Mouse (Mus musculus) CD4-positive, CD25-positive, alpha-beta regulatory T cell, adult 2 months (primary cell): ENCODE data around the gene Olfr1180.
"Not testable (repeated sequence)": the region's sequence is repeated elsewhere in the genome, so short reads cannot be mapped to it uniquely, and the experiment has no call there.

Source experiments
- DNase-seq: peaks from one replicate; pipeline ENCODE4 v3.0.0-alpha.2; 2012; ENCODE audit warnings: low read depth, low spot score

The Olfr1180 gene

DNA sequence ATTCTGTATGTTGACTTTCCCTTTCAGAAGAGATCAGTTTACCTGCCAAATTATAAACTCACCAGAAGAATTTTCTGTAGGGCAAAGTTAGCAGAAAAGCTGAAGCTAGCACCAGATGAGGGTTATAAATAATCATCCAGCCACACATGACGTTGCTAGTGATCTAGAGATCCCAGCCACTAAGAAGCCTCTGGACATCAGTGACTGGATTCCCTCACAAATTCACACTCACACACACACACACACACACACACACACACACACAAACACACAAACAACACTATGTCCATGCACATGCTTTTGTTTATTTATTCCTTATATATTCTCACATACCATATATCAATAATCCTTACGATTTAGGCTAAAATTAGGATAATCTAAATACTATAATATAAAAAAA is at the start of gene Olfr1180:
Gene Olfr1180, minus strand, starts transcription at position 101 of the 400 bp plus-strand sequence.
- no peak for DNase-seq

DNA sequence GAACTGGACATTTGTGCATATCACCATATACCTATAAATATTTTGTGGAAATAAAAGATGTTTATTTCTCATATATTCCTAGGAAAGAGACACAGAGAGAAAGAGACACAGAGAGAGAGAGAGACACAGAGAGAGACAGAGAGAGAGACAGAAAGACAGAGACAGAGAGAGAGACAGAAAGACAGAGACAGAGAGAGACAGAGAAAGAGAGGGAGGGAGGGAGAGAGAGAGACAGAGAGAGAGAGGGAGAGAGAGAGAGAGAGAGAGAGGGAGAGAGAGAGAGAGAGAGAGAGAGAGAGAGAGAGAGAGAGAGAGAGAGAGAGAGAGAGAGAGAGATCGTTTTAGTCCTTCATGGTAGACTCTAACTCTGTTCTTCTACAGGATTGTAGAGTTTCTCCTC is 35.6 kb upstream of the Olfr1180 start, which contains the start of gene Olfr1183:
Gene Olfr1183, plus strand, starts transcription at position 301 of the 400 bp plus-strand sequence.
- DNase-seq = not testable (repeated sequence)

GRCm38 (mm10) chr2:88449031-88449430 is 30.1 kb upstream of the Olfr1180 start, which contains the start of gene Gm13757:
Gm13757 (minus strand) TSS chr2:88449131.
- DNase-seq = no peak

DNA sequence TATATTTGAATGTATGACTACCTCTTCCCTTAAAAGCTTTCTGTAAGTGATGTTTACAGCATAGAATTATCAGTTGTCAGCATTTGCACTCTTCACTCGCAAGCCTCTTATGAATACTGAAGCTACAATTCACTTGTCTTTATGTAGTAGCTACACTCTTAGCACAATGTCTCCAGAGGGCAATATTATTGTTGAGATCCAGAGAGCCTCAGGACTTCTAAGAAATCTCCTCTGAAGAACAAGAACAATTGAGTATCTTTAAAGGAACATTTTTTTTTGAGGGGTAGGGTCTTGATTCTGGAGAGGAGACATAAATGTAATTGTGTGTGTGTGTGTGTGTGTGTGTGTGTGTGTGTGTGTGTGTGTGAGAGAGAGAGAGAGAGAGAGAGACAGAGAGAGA is 7.1 kb upstream of the Olfr1180 start, which contains the start of gene Olfr1181:
Gene Olfr1181, minus strand, starts transcription at position 101 of the 400 bp plus-strand sequence.
- no peak for DNase-seq

DNA sequence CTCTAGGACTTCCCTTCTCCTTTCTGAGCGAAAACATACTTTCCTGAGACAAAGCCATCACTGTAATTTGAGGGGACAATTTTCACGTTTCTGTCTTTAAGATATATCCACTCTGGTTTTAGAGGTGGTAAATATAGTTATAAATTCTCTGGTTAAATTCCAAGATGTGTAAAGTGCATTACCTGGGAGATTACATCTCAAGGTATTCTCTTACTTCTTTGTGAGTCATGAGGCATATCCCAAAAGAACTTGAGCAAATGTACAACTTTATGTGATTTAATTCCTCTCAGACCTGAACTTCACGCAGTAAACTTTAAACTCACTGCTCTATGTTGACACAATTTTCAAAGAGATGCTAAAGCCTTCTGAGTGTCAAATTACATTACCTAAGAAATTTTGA is 12.6 kb downstream of the Olfr1180 start, which contains the start of gene Olfr1179:
Gene Olfr1179, minus strand, starts transcription at position 101 of the 400 bp plus-strand sequence.
- DNase-seq = no peak

- DNase-seq = no peak
These were observed 32.2 kb downstream of the Olfr1180 start, which contains the start of gene Olfr1178 for GRCm38 (mm10) chr2:88386762-88387161. Olfr1178 (plus strand) TSS chr2:88387062.
